Mouse (Mus musculus): Measurements from ENCODE around the gene Zdhhc25.

- TF ChIP-seq CTCF (IDR thresholded peaks at IDR 0.05; ENCODE audit: low read depth, low read length) (no peak), POLR2A (IDR thresholded peaks at IDR 0.05; ENCODE audit: borderline replicate concordance, low read depth, low read length) (no peak)
These were observed 17.0 kb downstream of the Zdhhc25 start for GRCm38 (mm10) chr15:88617125-88617524.
